Mouse (Mus musculus): Measurements from ENCODE around the gene Hsp90ab1. TPM values are rescaled to one million over a fixed set of nuclear protein-coding genes. Genes with fewer than 3 reads are reported as not detected.

Hsp90ab1 gene
- polyA plus RNA-seq, 1 experiment from 2014 or later = 1,098 TPM

DNA sequence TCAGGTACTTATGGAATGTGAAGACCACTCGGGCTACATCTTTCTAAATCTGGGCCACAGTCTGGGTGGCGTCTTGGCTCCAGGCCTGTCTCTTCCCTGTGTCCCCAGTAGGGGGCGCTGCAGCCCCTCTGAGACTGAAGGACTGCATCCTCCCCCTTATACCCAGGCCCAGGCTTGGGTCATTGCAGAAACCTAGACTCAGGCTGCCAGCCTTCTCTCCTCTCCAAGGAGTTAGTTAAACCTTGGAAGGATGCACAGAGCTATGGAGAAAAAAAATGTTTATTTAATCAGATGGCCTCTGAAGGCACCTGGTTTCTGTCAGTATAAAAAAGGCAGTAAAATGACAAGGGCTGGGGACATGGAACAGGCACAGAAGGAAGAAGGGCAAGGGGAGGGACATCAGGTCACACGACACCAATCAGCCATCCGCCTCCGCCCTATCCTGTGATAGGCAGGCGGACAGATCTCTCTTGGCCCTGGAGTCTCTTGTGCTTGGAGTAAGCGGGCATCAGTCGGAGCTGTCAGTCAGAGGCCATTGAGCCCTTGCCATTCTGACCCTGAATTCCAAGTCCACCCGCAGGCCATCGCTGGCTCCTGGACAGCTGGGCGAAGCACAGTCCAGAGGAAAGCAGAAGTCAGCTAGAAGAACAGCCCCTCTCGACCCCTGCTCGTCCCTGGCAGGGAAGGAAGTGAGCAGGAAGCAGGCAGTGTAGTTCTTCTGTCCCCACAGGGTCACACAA, 12.0 kb upstream of the Hsp90ab1 start:
- Histone ChIP-seq H3K4me1 (peaks cover 70% of the 10 kb centered on the region), H3K27ac (peak overlapping the region; percentile 92), H3K4me3 (no peak overlapping the region), H3K9ac (no peak overlapping the region), H3K9me3 (replicated peaks) (no peaks in the 10 kb centered on the region), H3K36me3 (peaks cover 64% of the 10 kb centered on the region), H3K4me2 (peak overlapping the region; percentile 10; the same call in 1 of the 2 replicates), H3K27me3 (replicated peaks) (no peaks in the 10 kb centered on the region)
- 34% methylated on average over 14 of the region's 14 CpGs for whole genome bisulfite sequencing (ENCODE audit: insufficient replicate concordance)
- peak; percentile 38 for ATAC-seq

DNA sequence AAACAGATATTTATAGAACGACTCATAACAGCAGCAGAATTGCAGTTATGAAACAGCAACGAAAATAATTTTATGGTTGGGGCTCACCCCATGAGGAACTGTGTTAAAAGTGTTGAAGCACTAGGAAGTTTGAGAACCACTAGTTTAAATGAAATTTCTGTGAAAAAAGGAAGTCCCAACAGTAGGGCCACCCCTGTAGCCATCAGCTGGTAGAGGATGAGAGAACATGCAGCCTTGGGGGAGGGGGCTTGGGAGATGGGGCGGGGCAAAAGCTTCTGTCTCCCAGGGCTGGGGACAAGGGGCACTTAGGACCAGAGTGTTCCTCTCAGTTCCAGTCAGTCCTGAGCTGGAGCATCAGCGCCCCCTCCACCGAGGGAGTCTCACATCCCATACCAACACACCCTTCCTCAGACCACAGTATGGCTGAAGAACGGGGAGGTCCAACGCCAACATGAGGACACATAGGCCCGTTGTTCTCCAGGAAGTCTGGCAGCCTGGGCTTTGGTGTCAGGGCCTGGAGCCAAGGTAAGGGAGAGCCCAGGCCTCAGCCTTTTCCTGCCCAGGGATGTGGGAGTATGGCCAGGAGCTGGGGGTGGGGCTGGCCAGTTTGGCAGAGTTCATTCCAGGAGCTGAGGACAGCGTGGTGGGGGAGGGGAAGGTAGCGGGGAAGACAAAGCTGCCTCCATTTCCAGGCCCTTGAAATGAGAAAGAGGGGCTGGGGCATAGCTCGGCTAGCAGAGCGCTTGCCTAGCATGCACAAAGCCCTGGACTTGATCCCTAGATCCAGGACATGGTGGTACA, 11.2 kb upstream of the Hsp90ab1 start:
- WGBS (ENCODE audit: insufficient replicate concordance) = 48% methylated on average over 12 of the region's 12 CpGs
- Histone ChIP-seq H3K9me3 (replicated peaks) (no peaks in the 10 kb centered on the region), H3K27ac (peak overlapping the region; percentile 92), H3K4me1 (peaks cover 68% of the 10 kb centered on the region), H3K4me3 (no peak overlapping the region), H3K27me3 (replicated peaks) (no peaks in the 10 kb centered on the region), H3K36me3 (peaks cover 56% of the 10 kb centered on the region), H3K9ac (0 out of 2 replicates have a peak overlapping the region, but pooled peaks have one; percentile 8), H3K4me2 (0 out of 2 replicates have a peak overlapping the region, but pooled peaks have one; percentile 2)
- no peak for ATAC-seq

DNA sequence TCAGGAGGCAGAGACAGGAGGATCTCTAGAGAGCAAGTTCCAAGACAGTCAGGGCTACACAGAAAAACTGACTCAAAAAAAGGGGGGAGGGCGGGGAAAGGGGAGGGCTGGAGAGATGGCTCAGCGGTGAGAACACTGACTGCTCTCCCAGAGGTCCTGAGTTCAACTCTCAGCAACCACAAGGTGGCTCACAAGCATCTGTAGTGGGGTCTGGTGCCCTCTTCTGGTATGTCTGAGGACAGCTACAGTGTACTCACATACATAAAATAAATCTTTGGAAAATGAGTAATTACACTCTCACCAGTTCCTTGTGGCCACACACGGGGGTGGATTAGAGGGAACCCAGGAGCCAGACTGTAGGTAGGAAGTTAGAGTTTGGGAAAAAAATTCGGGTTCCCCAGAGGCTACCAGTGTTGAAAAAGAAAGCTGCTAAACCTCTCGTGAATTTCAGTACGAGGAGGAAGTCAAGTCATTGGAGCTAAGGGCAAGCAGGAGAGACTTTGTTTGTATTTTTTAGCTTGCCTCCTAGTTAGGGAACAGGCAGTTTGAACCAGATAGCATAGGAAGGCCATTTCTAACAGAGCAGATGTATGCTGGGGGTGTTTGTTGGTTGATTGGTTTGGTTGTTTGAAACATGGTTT, 9.8 kb upstream of the Hsp90ab1 start:
- H3K9me3 ChIP-seq (replicated peaks) = no peaks in the 10 kb centered on the region
- H3K4me3 ChIP-seq = no peak overlapping the region
- H3K36me3 ChIP-seq = peaks cover 42% of the 10 kb centered on the region
- H3K27me3 ChIP-seq (replicated peaks) = no peaks in the 10 kb centered on the region
- H3K9ac ChIP-seq = peak overlapping the region; percentile 23
- peaks cover 77% of the 10 kb centered on the region for H3K4me1 ChIP-seq
- 47% methylated on average over 6 of the region's 6 CpGs for WGBS (ENCODE audit: insufficient replicate concordance)
- H3K4me2 ChIP-seq = peak overlapping the region; percentile 50
- ATAC-seq = peak; percentile 38
- peak overlapping the region; percentile 92 for H3K27ac ChIP-seq

DNA sequence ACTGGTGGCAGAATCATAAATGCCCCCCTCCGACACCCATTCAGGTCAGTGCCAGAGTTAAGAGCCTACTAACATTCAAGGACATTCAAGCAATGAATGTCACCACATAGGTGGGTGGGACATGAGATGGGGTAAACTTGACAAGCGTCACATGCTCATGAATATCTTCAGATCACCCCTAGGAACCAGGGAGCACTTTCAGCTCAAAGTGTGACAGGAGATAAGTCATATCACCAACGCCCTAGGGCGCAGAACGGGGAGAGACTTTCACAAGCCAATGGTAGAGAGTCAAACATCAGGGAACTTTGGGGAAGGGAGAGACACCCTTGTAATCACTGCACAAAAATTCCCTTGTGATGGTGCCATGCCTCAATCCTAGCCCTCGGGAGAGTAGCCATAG, 9.1 kb upstream of the Hsp90ab1 start:
- ATAC-seq = peak; percentile 77
- H3K4me2 ChIP-seq = peak overlapping the region; percentile 50

DNA sequence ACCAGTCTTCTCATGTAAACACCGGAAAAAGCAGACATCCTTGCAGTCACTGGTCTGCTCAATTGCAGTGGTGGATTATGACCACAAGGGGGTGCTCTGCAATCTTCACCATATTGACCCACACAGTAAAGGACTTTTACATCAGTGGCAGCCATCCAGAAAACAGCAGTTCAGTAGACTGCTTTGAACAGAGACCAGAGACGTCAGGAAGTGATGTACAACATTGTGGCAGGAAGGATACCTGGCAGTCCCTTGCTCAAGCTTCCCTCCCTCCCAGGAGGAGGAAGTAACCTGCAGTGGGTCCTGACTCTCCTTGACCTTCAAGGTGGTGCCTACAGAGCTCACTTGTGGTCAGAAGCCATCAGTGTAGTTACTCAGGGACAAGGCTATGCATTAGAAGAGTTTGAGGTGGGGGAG, 8.5 kb upstream of the Hsp90ab1 start:
- H3K27ac ChIP-seq = peak overlapping the region; percentile 92
- H3K9me3 ChIP-seq (replicated peaks) = no peaks in the 10 kb centered on the region
- H3K27me3 ChIP-seq (replicated peaks) = no peaks in the 10 kb centered on the region
- 4% methylated on average over 2 of the region's 2 CpGs for WGBS (ENCODE audit: insufficient replicate concordance)
- peaks cover 76% of the 10 kb centered on the region for H3K4me1 ChIP-seq
- peak; percentile 25 for ATAC-seq
- peaks cover 29% of the 10 kb centered on the region for H3K36me3 ChIP-seq
- H3K9ac ChIP-seq = peak overlapping the region; percentile 35; the same call in 1 of the 2 replicates
- H3K4me2 ChIP-seq = peak overlapping the region; percentile 50
- no peak overlapping the region for H3K4me3 ChIP-seq

More for the DNA sequence above, 9.1 kb upstream of the Hsp90ab1 start:
- Histone ChIP-seq H3K9me3 (replicated peaks) (no peaks in the 10 kb centered on the region), H3K27me3 (replicated peaks) (no peaks in the 10 kb centered on the region), H3K36me3 (peaks cover 35% of the 10 kb centered on the region), H3K4me3 (no peak overlapping the region), H3K4me1 (peaks cover 77% of the 10 kb centered on the region), H3K9ac (peak overlapping the region; percentile 23; the same call in 1 of the 2 replicates), H3K27ac (peak overlapping the region; percentile 92)
- WGBS (ENCODE audit: insufficient replicate concordance) = 37% methylated on average over 6 of the region's 6 CpGs

DNA sequence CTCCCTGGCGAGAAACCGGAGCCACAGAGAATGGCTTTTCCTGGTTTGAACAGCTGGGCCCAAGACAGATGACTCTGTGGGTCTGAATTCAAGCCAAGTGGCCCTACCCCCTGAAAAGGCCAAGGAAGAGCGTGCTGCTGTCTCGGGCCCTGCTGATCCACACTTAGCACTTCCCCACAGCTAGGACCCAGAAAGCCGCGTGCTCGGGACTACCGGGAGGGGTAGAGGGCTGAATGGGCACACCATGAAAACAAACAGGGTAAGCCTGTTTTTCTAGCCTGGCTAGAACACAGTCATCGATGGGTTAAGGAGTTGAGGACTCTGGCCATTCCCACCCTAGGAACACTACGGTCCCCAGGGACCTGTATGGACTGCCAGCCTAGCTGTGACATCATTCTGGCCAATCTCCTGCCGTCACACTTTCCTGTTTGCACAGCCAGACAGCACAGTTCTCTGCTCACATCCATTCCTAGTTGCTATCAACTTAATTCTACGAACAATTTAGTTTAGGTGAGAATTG, 7.9 kb upstream of the Hsp90ab1 start:
- peak overlapping the region; percentile 92 for H3K27ac ChIP-seq
- peaks cover 24% of the 10 kb centered on the region for H3K36me3 ChIP-seq
- peaks cover 71% of the 10 kb centered on the region for H3K4me1 ChIP-seq
- H3K27me3 ChIP-seq (replicated peaks) = no peaks in the 10 kb centered on the region
- no peaks in the 10 kb centered on the region for H3K9me3 ChIP-seq (replicated peaks)
- H3K9ac ChIP-seq = peak overlapping the region; percentile 35
- no peak for ATAC-seq
- no peak overlapping the region for H3K4me3 ChIP-seq
- peak overlapping the region; percentile 26 for H3K4me2 ChIP-seq
- 36% methylated on average over 12 of the region's 12 CpGs for WGBS (ENCODE audit: insufficient replicate concordance)

DNA sequence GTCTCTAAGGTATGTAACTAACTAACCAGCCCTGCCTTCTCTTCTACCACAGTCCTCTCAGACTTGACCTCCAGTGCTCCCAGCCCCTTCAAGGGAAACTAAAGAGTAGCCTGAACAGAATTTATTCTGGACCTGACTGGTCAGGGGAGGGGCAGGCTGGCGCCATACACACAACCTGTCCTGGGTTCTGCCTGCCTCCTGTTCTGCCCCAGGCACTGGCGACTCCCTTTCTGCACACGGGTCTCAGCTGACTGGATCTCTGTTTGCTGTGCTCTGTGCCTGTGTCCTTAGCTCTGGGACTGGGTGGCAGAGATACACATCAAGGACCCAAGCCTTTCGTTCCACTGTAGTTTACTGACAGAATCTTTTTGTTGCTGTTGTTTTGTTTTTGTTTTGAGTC, 6.5 kb upstream of the Hsp90ab1 start:
- H3K9me3 ChIP-seq (replicated peaks) = no peaks in the 10 kb centered on the region
- no peak overlapping the region for H3K4me3 ChIP-seq
- no peak overlapping the region for H3K9ac ChIP-seq
- ATAC-seq = no peak
- WGBS (ENCODE audit: insufficient replicate concordance) = 70% methylated on average over 4 of the region's 4 CpGs
- no peaks in the 10 kb centered on the region for H3K27me3 ChIP-seq (replicated peaks)
- 0 out of 2 replicates have a peak overlapping the region, but pooled peaks have one; percentile 17 for H3K27ac ChIP-seq
- peaks cover 9% of the 10 kb centered on the region for H3K36me3 ChIP-seq
- H3K4me2 ChIP-seq = no peak overlapping the region
- peaks cover 65% of the 10 kb centered on the region for H3K4me1 ChIP-seq

DNA sequence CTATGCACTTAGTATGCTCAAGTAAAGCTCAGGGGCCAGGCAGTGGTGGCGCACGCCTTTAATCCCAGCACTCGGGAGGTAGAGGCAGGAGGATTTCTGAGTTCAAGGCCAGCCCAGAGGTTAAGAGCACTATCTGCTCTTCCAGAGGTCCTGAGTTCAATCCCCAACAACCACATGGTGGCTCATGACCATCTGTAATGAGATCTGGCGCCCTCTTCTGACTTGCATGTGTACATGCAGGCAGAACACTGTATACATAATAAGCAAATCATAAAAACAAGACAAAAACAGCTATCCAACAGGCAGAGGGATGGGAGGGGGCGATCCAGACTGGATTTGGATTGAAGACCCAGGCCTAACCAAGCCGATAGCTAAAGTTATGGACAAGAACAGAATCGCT, 5.8 kb upstream of the Hsp90ab1 start:
- peaks cover 2% of the 10 kb centered on the region for H3K36me3 ChIP-seq
- H3K4me1 ChIP-seq = peaks cover 63% of the 10 kb centered on the region
- no peaks in the 10 kb centered on the region for H3K27me3 ChIP-seq (replicated peaks)
- H3K9me3 ChIP-seq (replicated peaks) = no peaks in the 10 kb centered on the region
- no peak for ATAC-seq
- H3K4me3 ChIP-seq = no peak overlapping the region
- WGBS (ENCODE audit: insufficient replicate concordance) = 54% methylated on average over 7 of the region's 7 CpGs
- H3K27ac ChIP-seq = peak overlapping the region; percentile 13; the same call in 1 of the 2 replicates
- H3K9ac ChIP-seq = no peak overlapping the region
- H3K4me2 ChIP-seq = no peak overlapping the region

DNA sequence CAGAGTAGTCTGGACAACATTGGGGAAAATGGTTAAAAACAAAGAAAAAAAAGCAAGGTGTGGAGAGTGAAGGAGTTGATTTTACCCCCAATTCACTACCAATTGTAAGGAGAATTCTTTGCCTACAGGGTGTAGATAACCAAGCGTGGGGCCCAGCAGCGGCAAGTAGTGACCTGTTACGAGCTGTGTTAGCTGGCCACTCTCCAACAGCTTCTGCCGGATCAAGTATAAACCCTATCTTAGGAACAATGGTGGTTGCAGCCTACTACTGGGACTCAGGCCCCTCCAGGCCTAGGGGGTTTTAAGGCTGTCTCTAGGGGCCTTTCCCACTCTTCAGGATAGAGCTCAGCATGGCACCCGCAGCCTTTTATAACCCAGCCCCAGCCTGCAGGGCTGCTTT, 5.2 kb upstream of the Hsp90ab1 start:
- H3K4me2 ChIP-seq = no peak overlapping the region
- no peaks in the 10 kb centered on the region for H3K36me3 ChIP-seq
- no peak overlapping the region for H3K9ac ChIP-seq
- H3K4me1 ChIP-seq = peaks cover 57% of the 10 kb centered on the region
- peak overlapping the region; percentile 13; the same call in 1 of the 2 replicates for H3K27ac ChIP-seq
- no peaks in the 10 kb centered on the region for H3K27me3 ChIP-seq (replicated peaks)
- ATAC-seq = no peak
- H3K4me3 ChIP-seq = no peak overlapping the region
- H3K9me3 ChIP-seq (replicated peaks) = no peaks in the 10 kb centered on the region
- 67% methylated on average over 5 of the region's 5 CpGs for WGBS (ENCODE audit: insufficient replicate concordance)

DNA sequence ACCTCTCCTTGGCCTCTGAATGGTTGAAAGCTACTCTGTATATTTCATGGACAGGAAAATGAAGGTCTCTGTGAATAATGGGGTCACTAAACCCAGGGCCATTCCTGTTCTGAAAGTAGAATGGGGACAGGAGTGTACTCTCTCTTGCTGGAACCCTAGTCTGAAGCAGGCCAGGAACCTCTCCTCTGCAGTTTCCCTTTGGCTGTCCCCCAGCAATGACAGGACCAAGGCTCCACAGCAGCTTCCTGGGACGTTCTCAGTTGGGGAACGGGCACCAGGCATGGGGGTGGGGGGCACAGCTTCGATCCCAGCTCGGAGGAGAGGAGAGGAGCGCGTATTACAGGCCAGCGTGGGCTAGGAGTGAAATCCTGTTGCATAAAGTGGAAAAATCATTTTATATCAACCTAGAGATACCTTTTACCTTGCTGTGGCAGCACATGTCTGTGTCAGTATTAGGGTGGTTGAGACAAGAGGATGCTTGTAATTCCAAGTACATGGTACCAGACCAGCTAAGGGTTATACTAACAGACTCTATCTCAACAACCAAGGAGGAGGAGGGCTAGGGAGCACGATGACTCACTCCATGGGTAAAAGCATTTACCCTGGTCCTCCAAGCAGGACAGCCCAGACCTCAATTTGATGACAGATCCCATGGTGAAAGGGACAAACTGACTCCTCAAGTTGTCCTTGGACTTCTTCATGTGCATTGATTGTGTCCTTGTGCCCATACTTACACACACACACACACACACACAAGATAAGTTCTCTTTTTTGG, 2.2 kb upstream of the Hsp90ab1 start:
- Histone ChIP-seq H3K9ac (peak overlapping the region; percentile 99; the same call in 1 of the 2 replicates), H3K4me2 (peak overlapping the region; percentile 98), H3K9me3 (replicated peaks) (no peaks in the 10 kb centered on the region), H3K4me3 (no peak overlapping the region), H3K4me1 (peaks cover 52% of the 10 kb centered on the region), H3K27ac (peak overlapping the region; percentile 96), H3K27me3 (replicated peaks) (no peaks in the 10 kb centered on the region), H3K36me3 (peaks cover 22% of the 10 kb centered on the region)
- 87% methylated on average over 8 of the region's 8 CpGs for WGBS (ENCODE audit: insufficient replicate concordance)
- ATAC-seq = no peak
